In the genomic region with DNA sequence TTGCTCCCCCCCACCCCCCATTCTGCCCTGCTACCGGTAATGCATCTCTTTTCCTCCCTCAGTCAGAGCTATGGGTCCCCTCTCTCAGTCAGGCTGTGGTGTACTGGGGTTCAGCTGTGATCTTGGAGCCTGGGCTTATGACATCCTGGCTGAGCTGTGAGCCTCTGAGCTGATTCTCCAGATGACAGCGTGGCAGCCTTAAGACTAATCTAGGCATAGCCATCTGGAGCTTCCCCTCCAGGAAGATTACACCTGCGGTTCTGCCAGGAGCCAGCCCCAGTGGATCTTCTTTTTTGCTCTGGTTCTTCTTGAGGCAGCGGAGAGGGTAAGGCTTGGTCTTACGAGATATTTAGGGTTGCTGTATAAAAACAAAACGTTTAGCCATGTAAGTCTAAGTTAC, we compare ENCODE assay signal across 27 mouse cellular contexts. TPM values are rescaled to one million over a fixed set of nuclear protein-coding genes. Genes with fewer than 3 reads are reported as not detected.
DNase-seq lines count a peak whose midpoint lies in the region; ATAC-seq and TF ChIP-seq lines count a peak whose summit lies in the region.
"Had no signal": no experiment of that assay in that cellular context is flagged by ENCODE, and none has a peak within 500 bp of the region (broad histone marks: within the 10 kb centered on the region; RNA-seq: fewer than 3 reads in every experiment).

No protein-coding gene starts in this region.

- H3K36me3 ChIP-seq in kidney, adult 2 months (ENCODE audit: control insufficient read depth, insufficient read depth, low read length), result no peaks in the 10 kb centered on the region
- H3K36me3 ChIP-seq in hindbrain, embryonic 11.5 days (ENCODE audit: control insufficient read depth, insufficient read depth, low read length), result no peaks in the 10 kb centered on the region

- ATAC-seq in hindbrain, embryonic 11.5 days (ENCODE audit: low FRiP score), result no peak
- no peak for ATAC-seq in megakaryocyte progenitor cell, adult 5-6 weeks (replicated peaks; ENCODE audit: poor library complexity)
- ATAC-seq: CD4-positive, CD25-positive, alpha-beta regulatory T cell, adult 4 months; forebrain, embryonic 14.5 days; hindbrain, embryonic 16.5 days had no signal

- H3K9me3 ChIP-seq in hindbrain, embryonic 11.5 days (ENCODE audit: control insufficient read depth, low read length), result no peaks in the 10 kb centered on the region
- H3K9me3 ChIP-seq: embryonic facial prominence, embryonic 12.5 days; embryonic facial prominence, embryonic 15.5 days; hindbrain, embryonic 13.5 days had no signal

- TF ChIP-seq CTCF in kidney, adult 2 months (conservative IDR thresholded peaks at IDR 0.05; ENCODE audit: insufficient read depth, insufficient read length, low read depth, low read length), result no peak

- TF ChIP-seq POLR2A in kidney, adult 2 months (IDR thresholded peaks at IDR 0.05; ENCODE audit: low read depth, low read length), result no peak

- H3K4me2 ChIP-seq in hindbrain, embryonic 11.5 days (replicated peaks; ENCODE audit: low read depth, low read length), result no peak overlapping the region
- H3K4me2 ChIP-seq: embryonic facial prominence, embryonic 12.5 days; embryonic facial prominence, embryonic 15.5 days; heart, embryonic 11.5 days; hindbrain, embryonic 13.5 days had no signal

- WGBS in kidney, adult 2 months, result 79% methylated on average over 6 of the region's 6 CpGs
- 93% methylated on average over 6 of the region's 6 CpGs for WGBS in hindbrain, embryonic 11.5 days

- no peaks in the 10 kb centered on the region for H3K27me3 ChIP-seq in kidney, adult 2 months (replicated peaks; ENCODE audit: control insufficient read depth, insufficient read depth, low read length)
- H3K27me3 ChIP-seq in hindbrain, embryonic 11.5 days (ENCODE audit: control insufficient read depth, insufficient read depth, low read length), result no peaks in the 10 kb centered on the region
- H3K27me3 ChIP-seq: embryonic facial prominence, embryonic 12.5 days; embryonic facial prominence, embryonic 15.5 days; hindbrain, embryonic 13.5 days had no signal

- peaks cover 7% of the 10 kb centered on the region; the same call in 1 of the 2 replicates for H3K4me1 ChIP-seq in kidney, adult 2 months (ENCODE audit: control insufficient read depth, insufficient read depth, low read length)
- no peaks in the 10 kb centered on the region for H3K4me1 ChIP-seq in hindbrain, embryonic 11.5 days (replicated peaks; ENCODE audit: control insufficient read depth, insufficient read depth, low read length)

- no peak overlapping the region for H3K9ac ChIP-seq in hindbrain, embryonic 11.5 days (ENCODE audit: low read depth, low read length)
- H3K9ac ChIP-seq: embryonic facial prominence, embryonic 12.5 days; embryonic facial prominence, embryonic 15.5 days; hindbrain, embryonic 13.5 days had no signal

- H3K4me3 ChIP-seq in kidney, adult 2 months (ENCODE audit: insufficient read depth, low read depth, low read length), result no peak overlapping the region
- H3K4me3 ChIP-seq in hindbrain, embryonic 11.5 days (ENCODE audit: low read depth, low read length), result no peak overlapping the region
- H3K4me3 ChIP-seq: embryonic facial prominence, embryonic 12.5 days; embryonic facial prominence, embryonic 15.5 days; gastrocnemius, adult 2 months; hindbrain, embryonic 13.5 days had no signal

- no peak for DNase-seq in kidney, adult 2 months
- DNase-seq in kidney, adult 18-20 months, result no peak
- DNase-seq in brain, adult 2 months (ENCODE audit: low read depth, low spot score), result peak; percentile 76
- peak; percentile 70 for DNase-seq in retina, adult 2 months (ENCODE audit: low read depth, low spot score)
- peak; percentile 64 for DNase-seq in retina, postnatal 7 days (ENCODE audit: low read depth, low spot score)
- no peak for DNase-seq in hindbrain, embryonic 11.5 days (ENCODE audit: low spot score)
- DNase-seq: adrenal gland, adult 8-10 months; adrenal gland, postnatal 25 days; cerebellum, adult 2 months; cerebellum, adult 9-11 months; cerebellum, postnatal 25 days; gastrocnemius, adult 2 months; gastrocnemius, postnatal 14 days; heart, adult 11 months had no signal

- peak overlapping the region; percentile 48; the same call in 1 of the 2 replicates for H3K27ac ChIP-seq in kidney, adult 2 months (ENCODE audit: insufficient read depth, low read depth, low read length)
- no peak overlapping the region for H3K27ac ChIP-seq in hindbrain, embryonic 11.5 days (ENCODE audit: low read depth, low read length)
- H3K27ac ChIP-seq: embryonic facial prominence, embryonic 12.5 days; embryonic facial prominence, embryonic 15.5 days; gastrocnemius, adult 2 months; hindbrain, embryonic 13.5 days had no signal

RNA-seq across cellular contexts. Expression of a gene that starts 29.7 kb away (rescaled TPM):
- polyA plus RNA-seq in kidney, adult 2 months (2012; rRNA removed), result 1.6 and 11.5 TPM in 2 replicates
- polyA plus RNA-seq in hindbrain, embryonic 11.5 days (2014; fragmentation: Nextera tagmentation; extraction: Ambion mirVana), result 0.42 and 0.73 TPM in 2 replicates
- not detected in 2 replicates for total RNA-seq in megakaryocyte progenitor cell, adult 5-6 weeks (2015)
- total RNA-seq in megakaryocyte progenitor cell, adult 5-6 weeks (2017), result not detected in 2 replicates
- total RNA-seq: adrenal gland, postnatal 25 days; common myeloid progenitor, adult 5-6 weeks; hematopoietic stem cell, adult 5-6 weeks; MEL had no signal
- polyA plus RNA-seq: C2C12; CD4-positive, CD25-positive, alpha-beta regulatory T cell, adult 4 months; forebrain, embryonic 11.5 days had no signal

RNA-seq across cellular contexts. Expression of a gene that starts 34.9 kb away (rescaled TPM):
- 740 and 847 TPM in 2 replicates for polyA plus RNA-seq in kidney, adult 2 months (2012; rRNA removed)
- polyA plus RNA-seq in hindbrain, embryonic 11.5 days (2014; fragmentation: Nextera tagmentation; extraction: Ambion mirVana), result 21.9 and 23.9 TPM in 2 replicates
- total RNA-seq in megakaryocyte progenitor cell, adult 5-6 weeks (2015), result 0.15 TPM in 1 of 2 replicates, not detected in the other
- 0.92 TPM in 1 of 2 replicates, not detected in the other for total RNA-seq in megakaryocyte progenitor cell, adult 5-6 weeks (2017)
- total RNA-seq: hematopoietic stem cell, adult 5-6 weeks had no signal
- polyA plus RNA-seq: CD4-positive, CD25-positive, alpha-beta regulatory T cell, adult 4 months had no signal

RNA-seq across cellular contexts. Expression of a gene that starts 55.7 kb away (rescaled TPM):
- 95.9 and 125 TPM in 2 replicates for polyA plus RNA-seq in kidney, adult 2 months (2012; rRNA removed)
- 141 and 145 TPM in 2 replicates for polyA plus RNA-seq in hindbrain, embryonic 11.5 days (2014; fragmentation: Nextera tagmentation; extraction: Ambion mirVana)
- total RNA-seq in megakaryocyte progenitor cell, adult 5-6 weeks (2015), result 98.7 and 112 TPM in 2 replicates
- total RNA-seq in megakaryocyte progenitor cell, adult 5-6 weeks (2017), result 75.3 and 92.6 TPM in 2 replicates

RNA-seq across cellular contexts. Expression of a gene that starts 58.0 kb away (rescaled TPM):
- 41.6 and 49.2 TPM in 2 replicates for polyA plus RNA-seq in kidney, adult 2 months (2012; rRNA removed)
- 1.9 and 2.4 TPM in 2 replicates for polyA plus RNA-seq in hindbrain, embryonic 11.5 days (2014; fragmentation: Nextera tagmentation; extraction: Ambion mirVana)
- 20.1 and 24.1 TPM in 2 replicates for total RNA-seq in megakaryocyte progenitor cell, adult 5-6 weeks (2015)
- total RNA-seq in megakaryocyte progenitor cell, adult 5-6 weeks (2017), result 10.3 and 19.3 TPM in 2 replicates

Comparison
In these comparisons a context has a peak if more than half of its experiments do, and no peak if none do; other contexts are left out.
1. DNase-seq: peak in brain, adult 2 months (single experiment), retina, adult 2 months (single experiment) and retina, postnatal 7 days (single experiment); none in kidney, adult 2 months (single experiment), kidney, adult 18-20 months (single experiment) and hindbrain, embryonic 11.5 days (single experiment).
2. RNA of a gene that starts 34.9 kb away (polyA plus RNA-seq): 740 to 847 TPM in kidney, adult 2 months; 21.9 to 23.9 TPM in hindbrain, embryonic 11.5 days; every median in the first group is over 10 times any median in the second.